Mouse (Mus musculus) left cerebral cortex, adult 9 months (tissue): Measurements from ENCODE around the gene Ppt2.

Source experiments
- DNase-seq, 2 experiments: peaks; one replicate each; pipeline ENCODE4 v3.0.0; 2022; ENCODE audit warnings: low spot score in 2 of 2

The Ppt2 gene

DNA sequence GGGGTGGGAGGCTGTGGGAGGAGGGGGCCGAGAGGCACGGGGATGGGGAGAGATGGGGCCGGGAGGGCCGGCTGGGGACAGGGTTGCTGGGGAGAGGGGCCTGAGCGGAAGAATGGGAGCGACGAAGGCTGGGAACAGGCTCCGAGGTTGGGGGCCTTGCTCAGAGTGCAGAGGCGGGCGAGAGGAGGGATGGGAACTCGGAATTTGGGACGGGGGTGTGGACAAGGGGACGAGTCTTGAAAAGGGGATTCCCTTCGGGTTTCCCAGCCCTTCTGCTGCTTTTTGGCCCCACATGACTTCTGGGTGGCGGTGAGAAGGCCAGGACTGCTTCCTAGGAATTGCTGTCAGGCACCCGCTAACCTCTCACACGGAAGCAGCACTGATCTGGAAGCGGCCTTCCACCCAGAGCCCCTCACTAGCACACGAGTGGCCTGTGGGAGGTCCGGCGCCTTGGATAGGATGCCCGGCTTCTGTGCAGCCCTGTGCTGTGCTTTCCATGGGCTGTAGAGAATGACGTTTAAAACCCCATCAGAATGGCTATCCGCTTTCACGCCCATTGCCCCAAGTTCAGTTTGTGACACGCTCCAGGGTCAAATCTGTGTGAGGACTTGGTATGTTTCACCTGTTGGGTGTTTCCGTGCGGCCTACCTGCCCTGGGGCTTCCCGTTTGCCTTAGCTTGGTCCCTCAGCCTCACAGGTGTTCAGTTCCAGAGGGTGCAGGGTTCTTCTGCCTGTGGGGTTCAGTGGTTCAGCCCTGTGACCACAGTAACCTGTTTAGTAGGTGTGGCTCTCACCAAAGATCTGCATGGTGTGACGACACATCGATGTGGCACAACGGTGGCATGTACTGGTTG, 21.9 kb downstream of the Ppt2 start:
- DNase-seq, result no peak

DNA sequence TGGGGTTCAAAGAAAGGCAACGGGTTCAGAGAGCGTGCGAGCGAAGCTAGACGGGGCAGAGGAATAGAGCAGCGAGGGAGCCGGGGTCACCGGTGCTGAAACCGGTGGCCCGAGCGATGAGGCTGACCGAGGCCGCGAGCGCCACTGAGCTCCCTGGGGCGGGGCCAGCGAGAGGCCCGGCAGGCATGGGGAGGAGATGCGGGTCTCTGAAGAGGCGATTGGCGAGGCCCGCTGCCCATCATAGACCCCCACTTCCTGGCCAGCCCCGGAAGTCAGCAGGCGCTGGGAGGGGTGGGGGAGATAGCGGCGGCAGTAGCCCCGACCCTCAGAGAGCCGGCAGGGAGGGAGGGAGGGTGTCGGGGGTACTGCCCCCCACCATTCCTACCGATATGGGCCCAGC, 22.7 kb downstream of the Ppt2 start:
- peak; percentile 91 to 97 for DNase-seq

DNA sequence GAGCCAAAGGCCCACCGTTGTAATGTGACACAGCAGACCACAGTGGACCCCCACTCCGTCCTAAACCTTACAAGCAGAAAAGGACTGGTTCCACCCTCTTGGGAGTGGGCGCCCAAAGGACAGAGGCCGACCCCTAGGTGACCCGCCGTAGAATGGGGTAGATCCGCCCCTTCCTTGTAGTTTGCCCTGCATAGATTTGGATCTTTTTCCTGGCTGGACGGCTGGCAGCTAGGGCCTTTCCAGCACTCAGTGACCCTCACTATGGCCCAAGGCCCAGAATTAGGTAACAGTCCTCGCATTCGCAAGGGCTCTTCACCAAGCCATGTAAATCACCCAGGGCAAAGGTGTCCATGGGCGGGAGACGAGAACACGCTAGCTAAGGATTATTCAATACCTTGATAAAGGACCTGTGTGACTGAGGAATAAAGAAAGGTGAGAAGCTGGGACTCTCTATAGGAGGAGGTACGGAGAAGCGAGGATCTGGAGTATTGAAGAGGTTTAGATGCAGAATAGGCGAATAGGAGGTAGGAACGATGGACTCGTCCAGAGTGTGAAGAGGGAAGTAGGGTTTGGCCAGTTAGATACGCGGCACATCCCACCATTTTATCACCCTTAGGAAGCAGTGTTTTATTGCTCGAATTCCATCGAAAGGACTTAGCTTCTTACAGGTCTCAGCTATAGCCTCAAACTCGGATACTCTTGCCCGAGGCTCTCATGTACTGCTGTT, 23.6 kb downstream of the Ppt2 start:
- no peak for DNase-seq

DNA sequence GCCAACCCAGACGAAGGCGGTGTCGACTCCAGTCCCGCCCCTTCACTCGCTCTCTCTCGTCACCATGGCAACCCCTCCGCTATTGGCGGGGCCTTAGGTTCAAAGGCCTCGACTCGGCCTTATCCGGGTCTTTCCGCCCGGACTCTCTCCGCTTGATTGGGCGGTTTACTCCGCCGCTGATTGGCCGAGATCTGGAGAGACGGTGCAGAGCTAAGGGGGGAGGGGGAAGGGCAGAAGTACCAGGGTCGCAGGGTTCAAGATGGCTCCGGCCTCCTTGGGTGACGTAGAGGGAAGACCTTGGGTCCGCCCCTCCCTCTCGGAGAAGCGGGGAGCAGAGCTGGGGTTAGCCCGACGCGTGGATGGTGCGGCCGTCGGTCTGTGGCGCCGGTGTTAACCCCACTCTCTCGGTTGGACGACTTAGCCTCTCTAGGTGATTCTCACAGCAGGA, 24.2 kb downstream of the Ppt2 start, which contains the start of gene Agpat1:
Gene Agpat1 (plus strand): TSS at position 202 of the 448 bp plus-strand sequence.
- peak; percentile 98 for DNase-seq

DNA sequence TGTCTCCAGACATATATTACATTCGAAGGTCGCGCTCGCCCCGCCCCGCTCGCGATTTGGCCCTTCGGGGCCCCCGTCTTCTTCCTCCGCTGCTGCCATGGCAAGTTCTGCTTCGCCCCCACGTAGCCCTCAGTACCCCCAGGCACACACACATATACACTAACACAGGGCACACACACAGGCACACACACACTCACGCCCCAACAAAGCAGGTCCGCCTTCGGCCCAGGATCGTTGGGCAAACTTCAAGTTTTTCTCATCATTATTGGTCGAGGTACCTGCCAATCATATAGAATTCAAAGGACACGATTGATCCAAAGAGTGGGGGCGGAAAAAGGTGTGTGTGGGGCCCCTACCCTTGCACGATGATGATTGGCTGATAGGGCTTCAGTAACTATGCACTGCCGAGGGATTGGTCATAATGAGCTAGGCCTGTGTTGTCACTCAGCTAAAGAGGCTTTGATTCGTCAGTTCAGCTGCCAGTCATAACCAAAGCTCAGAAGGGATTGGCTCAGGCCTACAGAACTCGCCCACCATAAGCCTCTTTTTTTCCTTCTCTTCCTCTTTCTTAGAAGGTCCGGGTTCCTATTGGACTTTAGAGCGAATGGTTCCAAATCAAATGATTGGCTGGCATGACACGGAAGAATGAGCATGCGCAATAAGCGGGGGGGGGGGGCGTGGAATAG, 24.8 kb downstream of the Ppt2 start, which contains the start of gene Rnf5:
Gene Rnf5 (minus strand): TSS at position 316 of the 686 bp plus-strand sequence.
- DNase-seq, result peak; percentile 100

DNA sequence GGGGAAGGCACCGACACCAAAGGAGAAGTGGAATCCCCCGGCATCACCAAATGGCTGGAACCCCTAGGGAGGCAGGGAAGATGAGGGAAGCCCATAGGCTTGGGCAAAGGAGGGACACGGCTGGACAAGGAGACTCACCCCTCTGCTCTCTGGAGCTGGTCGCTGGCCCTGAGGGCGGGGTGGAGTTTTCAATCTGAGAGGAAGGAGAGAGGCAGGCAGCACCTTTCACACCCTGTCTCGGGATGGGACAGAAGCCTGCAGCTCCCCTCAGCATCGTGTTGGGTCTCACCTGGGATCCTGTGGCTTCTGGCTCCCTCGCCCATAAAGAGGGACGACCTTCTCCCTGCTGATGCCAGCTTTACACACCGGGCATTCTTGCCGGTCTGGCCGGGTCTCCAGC, 26.5 kb downstream of the Ppt2 start:
- no peak for DNase-seq

DNA sequence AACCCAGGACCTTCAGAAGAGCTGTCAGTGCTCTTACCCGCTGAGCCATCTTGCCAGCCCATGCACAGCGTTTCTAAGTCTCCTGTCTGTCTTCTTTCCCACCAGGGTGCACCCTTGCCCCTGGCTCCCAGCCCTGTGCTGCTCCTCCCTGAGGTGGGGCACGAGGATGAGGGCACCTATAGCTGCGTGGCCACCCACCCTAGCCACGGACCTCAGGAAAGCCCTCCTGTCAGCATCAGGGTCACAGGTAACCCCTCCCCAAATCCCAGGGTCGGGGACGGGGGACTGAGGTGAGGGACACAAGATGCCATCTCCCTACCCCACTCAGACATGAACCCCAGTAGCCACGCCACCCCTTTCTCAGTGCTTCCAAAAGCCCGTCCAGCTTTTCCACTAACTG, 28.4 kb downstream of the Ppt2 start:
- no peak for DNase-seq

DNA sequence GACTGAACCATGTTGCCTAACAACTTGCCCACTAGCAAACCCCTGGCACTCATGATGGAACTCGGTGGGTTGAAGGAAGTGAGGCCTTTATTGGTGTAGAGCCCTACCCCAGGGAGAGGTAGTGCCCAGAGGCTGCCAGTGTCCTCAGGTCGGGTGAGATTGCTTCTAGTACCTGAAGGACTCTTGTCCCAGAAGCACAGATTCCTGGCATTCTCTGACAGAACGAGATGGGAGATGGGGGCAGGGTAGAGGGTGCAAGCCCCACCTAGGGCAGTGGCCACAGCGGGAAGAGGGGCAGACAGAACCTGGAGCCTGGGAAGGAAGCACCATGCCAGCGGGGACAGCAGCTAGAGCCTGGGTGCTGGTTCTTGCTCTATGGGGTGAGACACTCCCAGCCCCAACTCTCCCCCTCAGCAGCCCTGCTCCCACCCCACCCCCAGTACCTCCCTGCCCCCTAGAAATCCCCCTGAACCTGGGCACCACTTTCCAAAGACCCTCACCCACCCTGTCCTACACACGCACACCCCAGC, 30.7 kb downstream of the Ppt2 start, which contains the start of gene Ager:
Gene Ager (plus strand): TSS at position 297 of the 530 bp plus-strand sequence.
- DNase-seq, result no peak

DNA sequence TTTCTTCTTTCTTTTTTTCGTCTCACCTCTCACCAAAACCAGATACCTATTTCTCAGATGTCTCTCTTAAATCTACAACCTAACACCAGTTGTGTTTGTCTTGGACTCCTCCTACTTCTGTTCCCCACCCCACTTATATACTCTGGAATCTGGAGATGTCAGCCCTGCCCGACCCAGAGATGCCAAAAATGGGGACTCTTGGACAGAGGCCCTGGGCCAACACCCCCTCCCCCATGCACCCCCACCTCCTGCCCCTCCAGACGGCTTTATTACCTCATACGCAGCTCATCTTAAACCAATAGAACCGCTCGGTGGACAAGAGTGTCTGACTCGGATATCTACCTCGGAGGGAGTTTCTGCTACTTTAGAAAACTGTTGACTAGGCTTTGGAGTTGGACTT, 32.2 kb downstream of the Ppt2 start:
- DNase-seq, result no peak

DNA sequence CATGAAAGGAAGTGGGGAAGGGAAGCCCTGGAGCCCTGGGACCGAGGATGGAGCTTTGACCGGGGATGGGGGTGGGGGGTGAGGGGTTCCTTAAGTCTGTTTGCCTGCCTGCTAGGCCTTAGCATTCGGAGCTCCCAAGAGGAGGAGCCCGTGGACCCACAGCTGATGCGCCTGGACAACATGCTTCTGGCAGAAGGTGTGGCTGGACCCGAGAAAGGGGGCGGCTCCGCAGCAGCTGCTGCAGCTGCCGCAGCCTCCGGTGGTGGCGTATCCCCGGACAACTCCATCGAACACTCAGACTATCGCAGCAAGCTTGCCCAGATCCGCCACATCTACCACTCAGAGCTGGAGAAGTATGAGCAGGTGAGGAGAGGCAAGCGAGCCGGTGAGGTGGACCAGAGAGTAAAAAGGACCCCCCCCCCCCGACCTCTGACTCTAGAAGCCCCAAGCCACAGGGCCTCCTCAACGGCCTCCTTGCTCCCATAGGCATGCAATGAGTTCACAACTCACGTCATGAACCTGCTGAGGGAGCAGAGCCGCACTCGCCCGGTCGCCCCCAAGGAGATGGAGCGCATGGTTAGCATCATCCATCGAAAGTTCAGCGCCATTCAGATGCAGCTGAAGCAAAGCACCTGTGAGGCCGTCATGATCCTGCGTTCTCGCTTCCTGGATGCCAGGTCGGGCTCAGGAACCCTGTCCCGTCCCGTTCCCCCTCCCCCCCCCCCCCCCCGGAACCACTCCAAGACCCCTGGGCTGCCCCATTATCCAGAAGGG, 34.4 kb downstream of the Ppt2 start:
- no peak for DNase-seq

DNA sequence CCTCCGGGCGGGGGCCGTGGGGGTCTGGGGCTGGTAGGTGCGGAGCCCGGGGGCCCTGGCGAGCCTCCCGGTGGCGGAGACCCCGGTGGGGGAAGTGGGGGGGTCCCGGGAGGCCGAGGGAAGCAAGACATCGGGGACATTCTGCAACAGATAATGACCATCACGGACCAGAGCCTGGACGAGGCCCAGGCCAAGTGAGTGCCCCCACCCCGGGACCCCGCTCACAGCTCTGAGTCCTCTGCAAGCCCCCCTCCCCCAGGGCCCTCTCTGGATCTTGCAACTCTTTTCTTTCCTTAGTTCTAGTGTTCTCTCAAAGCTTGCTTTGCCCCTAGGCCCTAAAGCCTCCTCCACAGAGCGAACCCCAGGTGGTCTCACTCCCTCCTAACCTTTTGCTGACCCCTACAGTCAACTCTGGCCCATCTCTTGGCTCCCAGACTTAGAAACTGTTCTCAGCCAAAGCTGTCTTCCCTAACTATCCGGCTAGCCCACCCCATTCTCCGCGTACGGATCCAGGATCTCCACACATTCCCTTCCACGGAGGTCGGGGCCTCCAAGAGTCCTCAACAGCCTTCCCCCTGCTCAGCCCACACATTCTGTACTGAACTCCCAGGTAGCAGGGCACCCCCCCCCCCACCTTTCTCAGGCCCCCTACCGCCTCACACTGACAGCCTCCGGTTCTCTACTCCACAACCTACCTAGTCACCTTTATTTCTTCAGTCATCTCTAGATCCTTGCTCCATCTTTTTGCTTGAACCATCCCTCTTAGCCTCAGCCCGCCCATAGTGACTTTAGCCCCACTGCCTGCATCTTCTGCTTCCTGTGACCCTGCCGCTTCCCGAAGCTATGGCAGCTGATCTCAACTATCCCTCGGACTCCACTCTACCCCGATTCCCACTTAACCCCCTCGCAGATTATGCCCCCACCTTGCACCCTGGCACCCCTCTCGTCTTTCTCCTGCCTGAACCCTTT, 35.4 kb downstream of the Ppt2 start:
- no peak for DNase-seq

DNA sequence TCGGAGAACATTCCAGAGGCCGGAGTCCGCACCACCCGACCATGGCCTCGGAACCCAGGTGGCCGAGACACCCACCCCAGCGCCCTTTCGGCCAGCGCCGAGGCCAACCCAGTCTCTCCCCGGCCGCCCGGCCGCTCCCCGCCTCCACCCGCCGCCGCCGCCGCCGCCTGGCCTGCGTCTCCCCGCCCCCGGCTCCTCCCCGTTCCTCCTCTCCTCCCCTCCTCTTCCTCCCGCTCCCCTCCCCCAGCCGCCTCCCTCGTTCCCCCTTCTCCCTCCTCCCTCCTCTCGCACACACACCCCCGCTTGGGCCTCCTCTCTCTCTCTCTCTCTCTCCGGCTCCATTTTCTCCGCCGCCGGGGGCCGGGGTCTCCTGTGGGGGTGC, 36.3 kb downstream of the Ppt2 start:
- DNase-seq, result peak in 1 of 2 experiments; percentile 69

DNA sequence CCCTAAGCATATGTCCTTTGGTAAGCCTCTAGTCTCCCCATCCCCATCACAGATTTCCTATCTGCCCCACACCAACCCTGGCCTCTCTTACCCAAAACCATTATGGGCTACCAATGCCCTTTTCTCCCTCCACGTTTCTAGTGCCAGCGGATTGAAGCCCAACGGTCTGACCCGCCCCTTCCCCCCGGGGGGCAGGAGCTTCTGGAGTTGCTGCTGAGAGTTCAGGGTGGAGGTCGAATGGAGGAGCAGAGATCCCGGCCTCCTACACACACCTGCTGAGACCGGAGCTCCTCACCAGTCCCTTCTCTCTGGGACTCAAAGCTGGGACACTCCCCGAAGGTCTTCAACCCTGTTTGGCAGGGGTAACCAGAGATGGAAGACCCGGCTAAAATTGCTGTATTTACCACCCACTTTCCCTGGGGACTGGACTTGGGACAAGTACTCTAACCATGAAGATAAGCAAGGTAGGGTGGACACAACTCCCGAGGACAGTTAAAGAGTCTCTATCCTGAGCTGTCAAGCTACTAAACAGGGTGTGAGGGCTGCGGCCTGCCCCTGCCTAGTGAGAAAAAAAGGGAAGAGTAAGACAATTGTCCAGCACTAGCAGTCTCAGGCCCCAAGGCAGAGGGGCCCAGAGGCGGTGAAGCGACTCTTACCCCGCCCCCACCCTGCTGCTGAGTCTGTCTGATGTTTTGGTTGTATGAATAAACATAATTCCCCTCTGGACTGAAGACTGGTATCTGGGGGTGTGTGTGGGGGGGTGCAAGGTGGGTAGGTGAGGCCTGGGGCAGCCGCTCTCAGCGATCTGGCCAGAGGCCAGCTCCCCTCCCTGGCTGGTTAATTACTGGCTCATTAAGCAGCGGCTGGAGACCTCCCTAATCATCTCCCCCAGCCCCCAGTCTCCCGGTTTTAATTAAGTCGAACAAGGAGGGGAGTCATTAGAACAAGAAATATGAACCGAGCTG, 37.0 kb downstream of the Ppt2 start, which contains the start of gene Pbx2:
Gene Pbx2 (plus strand): TSS at position 238 of the 965 bp plus-strand sequence.
- DNase-seq, result no peak

DNA sequence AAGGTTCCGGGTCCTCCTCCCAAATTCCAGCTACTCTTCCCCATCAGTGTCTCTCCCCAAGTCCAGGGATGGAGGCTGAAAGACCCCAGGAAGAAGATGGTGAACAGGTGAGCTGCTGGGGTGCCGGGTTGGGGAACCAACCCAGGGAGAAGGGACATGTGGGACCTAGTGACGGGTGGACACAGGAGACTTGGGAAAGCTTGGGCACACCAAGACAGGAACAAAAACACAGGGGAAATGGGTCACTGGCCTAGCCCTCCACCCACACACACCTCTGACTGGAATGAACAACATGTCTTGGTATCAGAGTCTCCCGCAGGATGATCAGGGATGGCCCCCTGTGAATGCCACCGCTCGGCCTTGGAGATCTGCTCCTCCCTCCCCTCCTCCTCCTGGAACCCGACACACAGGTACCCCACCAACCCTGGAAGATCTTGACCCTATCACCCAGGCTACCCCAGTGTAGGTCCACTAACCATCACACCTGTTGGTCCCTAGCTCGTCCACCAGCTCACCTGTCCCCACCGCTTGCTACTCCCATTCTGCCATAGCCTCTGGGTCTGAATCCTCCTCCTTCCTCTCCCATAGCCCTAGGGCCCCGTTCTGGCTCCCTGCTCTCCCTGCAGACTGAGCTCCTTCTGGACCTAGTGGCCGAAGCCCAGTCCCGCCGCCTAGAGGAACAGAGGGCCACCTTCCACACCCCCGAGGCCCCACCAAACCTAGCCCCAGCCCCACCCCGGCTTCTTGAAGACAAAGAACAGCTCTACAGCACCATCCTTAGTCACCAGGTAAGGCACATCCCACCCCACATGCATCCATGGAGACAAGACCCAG, 37.9 kb downstream of the Ppt2 start:
- no peak for DNase-seq

DNA sequence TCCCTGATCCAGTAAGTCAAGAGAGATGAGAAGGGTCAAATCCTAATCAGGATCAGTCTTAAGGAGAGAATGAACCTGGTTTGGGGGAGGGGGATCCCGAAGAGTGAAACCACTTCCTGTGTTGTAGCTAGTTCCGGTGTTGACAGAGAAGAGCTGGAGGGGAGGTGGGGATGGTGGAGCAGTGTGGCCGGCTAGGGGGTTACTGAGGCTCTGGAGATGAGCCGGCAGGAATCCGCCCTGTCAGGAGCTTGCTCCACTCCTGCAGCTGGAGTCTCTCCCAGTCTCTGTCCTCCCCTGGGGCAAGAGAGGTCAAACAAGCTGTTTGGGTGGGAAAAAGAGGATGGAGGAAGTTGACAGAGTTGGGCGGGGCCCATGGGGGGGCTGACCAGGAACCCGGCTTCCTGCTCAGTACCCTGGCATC, 38.6 kb downstream of the Ppt2 start, which contains the start of gene Gpsm3:
Gene Gpsm3 (plus strand): TSS at position 126 of the 421 bp plus-strand sequence.
- DNase-seq, result no peak

DNA sequence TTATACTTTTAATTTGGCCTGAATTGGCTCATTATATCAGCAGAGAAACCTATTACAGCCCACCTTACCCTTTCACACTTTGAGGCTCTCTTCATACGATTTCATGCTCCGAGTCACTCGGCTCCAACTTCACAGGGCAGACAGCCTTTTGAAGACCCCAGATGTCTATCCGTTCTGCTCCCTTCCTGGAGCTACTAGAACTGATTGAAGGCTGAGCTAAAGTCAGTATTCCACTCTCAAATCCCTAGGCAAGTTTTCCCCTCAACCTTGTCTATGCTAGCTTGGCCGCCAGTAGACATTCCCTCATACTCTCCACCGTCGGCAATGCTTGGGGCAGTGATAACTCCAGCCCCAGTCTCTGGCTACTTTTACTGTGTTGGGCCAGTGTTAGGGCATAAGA, 39.1 kb downstream of the Ppt2 start:
- no peak for DNase-seq

DNA sequence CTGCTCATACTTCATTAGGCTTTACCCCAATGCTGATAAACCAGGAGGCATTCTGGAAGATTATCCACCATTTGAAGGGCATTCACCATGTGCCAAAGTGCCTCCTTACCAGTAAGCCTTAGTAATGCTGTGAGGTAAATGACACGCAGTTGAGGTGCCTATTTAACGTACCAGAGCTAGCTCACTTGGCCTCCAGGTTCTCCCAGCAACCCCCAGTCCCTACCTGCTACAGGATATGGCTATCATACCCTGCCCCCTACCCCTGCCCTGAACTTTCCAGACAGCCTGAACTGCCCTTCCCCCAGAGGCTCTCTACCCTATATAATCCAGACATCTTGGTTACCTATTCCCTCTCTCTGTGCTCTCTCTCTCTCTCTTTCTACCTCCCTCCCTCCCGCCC, 39.5 kb downstream of the Ppt2 start:
- DNase-seq, result no peak

DNA sequence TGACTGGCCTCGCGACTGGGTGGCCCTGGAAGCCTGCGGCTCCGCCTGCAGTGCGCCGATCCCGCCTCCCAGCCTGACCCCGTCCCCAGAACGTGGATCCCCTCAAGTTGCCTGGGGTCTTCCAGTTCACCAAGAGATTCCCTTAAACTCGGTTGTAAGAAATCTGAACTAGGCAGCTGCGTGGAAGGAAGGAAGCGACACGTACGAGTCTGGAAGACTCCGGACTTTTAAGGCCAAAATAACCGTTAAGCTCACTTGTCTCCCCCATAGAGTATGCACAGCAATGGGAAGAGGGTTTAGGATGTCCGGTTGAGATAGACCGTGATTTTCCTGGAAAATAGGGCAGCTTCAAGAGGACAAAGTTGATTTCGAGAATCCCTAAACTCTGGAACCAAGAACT, 40.5 kb downstream of the Ppt2 start:
- DNase-seq, result no peak
